Mouse (Mus musculus) layer of hippocampus, adult 2 months (tissue): Measurements from ENCODE around the gene Bid. TPM values are rescaled to one million over a fixed set of nuclear protein-coding genes. Genes with fewer than 3 reads are reported as not detected.
A peak's percentile ranks its signal among the peaks of the same experiment; 100 is the strongest.
"Not testable (repeated sequence)": the region's sequence is repeated elsewhere in the genome, so short reads cannot be mapped to it uniquely, and the experiment has no call there.

Experiments used
- DNase-seq, 2 experiments: peaks; one replicate each; pipeline ENCODE4 v3.0.0; 2022; ENCODE audit warnings: low spot score in 2 of 2
- H3K27ac ChIP-seq: fragments of 200-600 bp; 2 replicates; pipeline ENCODE4 v1.8.1; 2022
- H3K4me3 ChIP-seq: fragments of 200-600 bp; 2 replicates; pipeline ENCODE4 v1.8.1; 2022; ENCODE audit warnings: mild to moderate bottlenecking
- CTCF ChIP-seq: fragments of 200-600 bp; conservative IDR thresholded peaks from 2 replicates; pipeline ENCODE4 v1.8.1; 2022; ENCODE audit warnings: antibody characterized with exemption, mild to moderate bottlenecking, moderate library complexity
- total RNA-seq, 2 experiments: library from RNA; stranded (reverse); gene quantifications; 2 replicates each; pipeline ENCODE4 v1.2.3; 2021

Bid gene
- total RNA-seq, 2 experiments from 2014 or later = 15.3 to 15.5 TPM

DNA sequence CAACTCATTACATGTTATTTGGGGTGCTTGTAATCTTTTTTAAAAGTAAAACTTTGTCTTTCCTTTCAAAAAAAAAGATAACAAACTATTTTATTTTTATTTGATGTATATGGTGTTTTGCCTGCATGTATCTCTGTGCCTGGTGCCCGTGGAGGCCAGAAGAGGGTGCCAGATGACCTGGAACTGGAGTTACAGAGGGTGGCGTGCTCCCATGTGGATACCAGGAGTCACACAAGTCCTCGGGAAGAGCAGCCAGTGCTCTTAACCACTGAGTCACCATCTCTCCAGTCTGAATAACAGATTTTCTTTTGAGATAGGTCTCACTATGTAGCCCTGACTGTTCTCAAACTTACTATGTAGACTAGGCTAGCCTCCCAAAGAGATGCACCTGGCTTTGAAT is 7.2 kb downstream of the Bid start:
- TF ChIP-seq CTCF = no peak
- DNase-seq = no peak
- no peak overlapping the region for H3K27ac ChIP-seq
- no peak overlapping the region for H3K4me3 ChIP-seq

DNA sequence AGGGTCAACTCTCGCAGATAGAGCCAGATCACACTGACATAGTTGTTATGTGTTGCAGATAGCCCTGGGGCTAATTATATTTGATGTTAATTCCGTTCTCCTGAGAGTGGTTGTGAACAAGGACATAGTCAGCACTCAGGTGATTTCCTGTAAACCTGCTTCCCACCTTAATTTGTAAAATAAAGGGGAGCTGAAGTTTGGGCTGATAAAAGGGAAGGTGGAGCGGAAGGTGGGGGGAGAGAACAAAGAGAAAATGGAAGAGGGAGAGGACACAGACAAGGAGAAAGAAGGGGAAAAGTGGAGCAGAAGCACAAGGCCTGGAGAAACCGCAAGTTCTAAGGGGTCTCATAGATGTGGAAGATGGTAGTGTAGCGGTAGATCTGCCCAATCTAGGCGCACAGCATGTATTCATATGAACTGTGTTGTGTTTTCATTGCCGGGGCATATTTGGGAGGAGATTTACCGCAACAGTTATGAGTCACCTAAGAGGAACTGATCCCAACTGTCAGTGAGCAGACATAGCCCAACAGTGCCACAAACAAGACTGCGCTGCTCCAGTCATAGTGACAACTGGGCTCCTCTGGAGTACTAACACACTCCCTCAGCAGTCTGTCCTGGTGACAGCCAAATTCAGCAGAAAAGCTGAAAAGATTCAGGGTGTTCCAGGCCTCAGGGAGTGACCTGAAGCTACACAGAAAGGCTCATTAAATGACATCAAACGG is 8.6 kb downstream of the Bid start:
- H3K4me3 ChIP-seq, DNase-seq, H3K27ac ChIP-seq: not testable (repeated sequence)

- no peak for TF ChIP-seq CTCF
- DNase-seq = no peak
- H3K27ac ChIP-seq = no peak overlapping the region
- no peak overlapping the region for H3K4me3 ChIP-seq
Observed at GRCm38 (mm10) chr6:120906521-120906920, 10.1 kb downstream of the Bid start.

DNA sequence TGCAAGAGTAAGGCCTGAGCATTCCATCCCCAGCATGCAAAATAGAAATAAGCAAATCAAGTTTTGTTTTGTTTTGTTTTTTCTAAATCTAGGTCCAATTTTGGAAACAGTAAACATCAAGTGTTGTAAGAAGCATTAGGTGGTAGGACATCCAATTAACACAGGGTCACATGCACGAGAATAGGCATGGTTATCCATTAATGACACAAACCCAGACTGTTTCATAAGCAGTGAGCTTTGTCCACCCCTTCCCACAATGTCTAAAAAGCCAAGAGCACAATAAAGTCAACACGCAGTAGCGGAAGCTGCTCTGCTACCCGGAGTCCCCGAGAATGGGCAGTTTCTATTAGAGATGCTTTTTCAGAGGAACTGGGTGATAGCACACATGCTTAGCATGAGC is 11.5 kb downstream of the Bid start:
- H3K27ac ChIP-seq = no peak overlapping the region
- DNase-seq = no peak
- TF ChIP-seq CTCF = no peak
- no peak overlapping the region for H3K4me3 ChIP-seq

GRCm38 (mm10) chr6:120903961-120904360 is 12.7 kb downstream of the Bid start:
- DNase-seq = no peak
- Histone ChIP-seq H3K4me3 (no peak overlapping the region), H3K27ac (no peak overlapping the region)
- no peak for TF ChIP-seq CTCF

GRCm38 (mm10) chr6:120903450-120903912 is 13.2 kb downstream of the Bid start:
- H3K27ac ChIP-seq = no peak overlapping the region
- peak; percentile 73 for TF ChIP-seq CTCF
- no peak for DNase-seq
- no peak overlapping the region for H3K4me3 ChIP-seq

DNA sequence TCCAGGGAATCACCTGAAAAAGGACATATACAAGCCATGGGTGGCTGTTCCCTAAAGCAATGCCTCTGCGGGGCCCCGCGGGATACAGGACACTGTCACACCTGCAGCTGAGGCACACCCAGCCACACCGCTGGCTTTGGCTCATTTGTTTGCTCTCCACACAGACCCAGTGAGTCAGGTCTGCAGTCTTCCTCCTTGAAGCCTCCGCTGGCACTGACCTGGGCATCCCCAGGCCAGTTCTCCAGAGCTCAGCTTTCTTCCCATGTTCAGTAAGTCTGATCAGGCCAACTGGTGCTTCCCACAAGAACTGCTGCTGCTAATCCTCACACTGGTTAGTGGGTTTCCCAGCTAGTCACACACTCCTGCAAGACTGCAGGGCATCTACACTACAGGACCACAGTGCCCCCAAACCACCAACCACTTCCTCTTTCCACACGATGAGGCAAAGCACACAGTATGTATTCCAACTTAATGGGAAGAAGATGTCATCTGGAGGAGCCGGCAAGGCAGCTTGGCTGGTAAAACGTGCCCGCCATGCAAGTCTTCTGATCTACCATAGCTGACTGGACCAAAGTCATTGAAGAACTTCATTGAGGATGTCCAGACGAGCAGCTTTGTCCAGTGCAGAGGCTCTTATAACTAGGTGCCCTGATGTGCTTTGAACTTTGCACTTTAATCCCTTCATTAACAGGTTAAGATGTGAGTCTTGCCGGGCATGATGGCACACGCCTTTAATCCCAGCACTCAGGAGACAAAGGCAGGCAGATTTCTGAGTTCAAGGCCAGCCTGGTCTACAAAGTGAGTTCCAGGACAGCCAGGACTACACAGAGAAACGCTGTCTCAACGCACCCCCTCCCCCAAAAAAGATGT is 14.6 kb downstream of the Bid start:
- H3K4me3 ChIP-seq = no peak overlapping the region
- no peak overlapping the region for H3K27ac ChIP-seq
- no peak for TF ChIP-seq CTCF
- DNase-seq = no peak

DNA sequence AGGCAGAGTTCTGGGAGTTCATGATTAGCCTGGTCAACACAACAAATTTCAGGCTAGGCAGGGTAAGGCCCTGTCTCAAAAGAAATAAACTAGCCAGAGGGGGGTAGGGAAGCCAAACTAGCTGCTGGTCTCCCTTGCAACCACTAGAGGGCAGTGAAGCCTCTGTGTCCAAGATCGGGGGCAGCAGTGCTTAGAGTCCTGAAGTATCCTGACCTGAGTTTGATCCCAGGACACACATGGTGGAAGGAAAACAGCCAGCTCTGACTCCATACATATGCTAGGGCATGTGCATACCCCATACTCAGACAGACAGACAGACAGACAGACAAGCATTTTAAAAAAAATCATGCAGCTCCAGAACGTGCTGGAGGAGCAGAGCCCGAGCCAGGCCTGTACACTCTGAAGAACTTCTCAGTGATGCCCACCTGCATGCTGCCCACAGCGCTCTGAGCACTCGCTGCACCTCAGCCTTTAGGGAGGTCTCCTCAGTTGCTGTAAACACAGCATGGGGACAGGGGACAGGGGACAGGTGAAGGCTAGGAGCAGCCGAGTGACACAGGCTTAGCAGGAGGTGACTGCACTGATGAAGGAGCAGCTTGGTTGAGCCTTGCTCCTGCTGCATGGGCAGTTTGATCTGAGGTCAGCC is 18.3 kb downstream of the Bid start:
- peak; percentile 91 for TF ChIP-seq CTCF
- Histone ChIP-seq H3K4me3 (no peak overlapping the region), H3K27ac (no peak overlapping the region)
- DNase-seq = peak in 1 of 2 experiments; percentile 50

- Histone ChIP-seq H3K27ac (no peak overlapping the region), H3K4me3 (no peak overlapping the region)
- DNase-seq = no peak
- TF ChIP-seq CTCF = no peak
Observed at GRCm38 (mm10) chr6:120894524-120894923, 22.1 kb downstream of the Bid start.

GRCm38 (mm10) chr6:120894089-120894488 is 22.6 kb downstream of the Bid start:
- no peak for DNase-seq
- no peak for TF ChIP-seq CTCF
- Histone ChIP-seq H3K4me3 (no peak overlapping the region), H3K27ac (no peak overlapping the region)

- no peak for DNase-seq
- no peak overlapping the region for H3K4me3 ChIP-seq
- TF ChIP-seq CTCF = no peak
- H3K27ac ChIP-seq = no peak overlapping the region
Observed at GRCm38 (mm10) chr6:120886696-120887095, 30.0 kb downstream of the Bid start.

DNA sequence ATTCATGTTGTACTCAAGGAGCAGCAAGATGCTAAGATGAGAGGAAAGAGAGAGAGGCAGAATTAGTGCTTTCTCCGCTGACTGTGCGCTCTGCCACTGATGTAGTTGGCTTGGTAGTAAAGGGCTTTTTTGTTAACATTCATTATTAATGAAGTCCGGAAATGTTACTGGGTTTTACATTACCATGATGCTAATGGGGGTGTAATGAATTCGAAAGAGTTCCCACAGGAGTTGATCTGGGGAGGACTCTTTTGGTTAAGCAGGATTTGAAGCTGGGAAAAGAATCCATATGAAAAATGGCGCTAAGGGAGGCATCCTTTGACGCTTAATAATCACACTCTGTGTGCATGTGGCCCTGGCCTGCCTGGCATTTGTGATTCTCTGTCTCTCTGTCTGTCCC is 32.2 kb downstream of the Bid start:
- no peak for DNase-seq
- TF ChIP-seq CTCF = no peak
- Histone ChIP-seq H3K4me3 (no peak overlapping the region), H3K27ac (no peak overlapping the region)

DNA sequence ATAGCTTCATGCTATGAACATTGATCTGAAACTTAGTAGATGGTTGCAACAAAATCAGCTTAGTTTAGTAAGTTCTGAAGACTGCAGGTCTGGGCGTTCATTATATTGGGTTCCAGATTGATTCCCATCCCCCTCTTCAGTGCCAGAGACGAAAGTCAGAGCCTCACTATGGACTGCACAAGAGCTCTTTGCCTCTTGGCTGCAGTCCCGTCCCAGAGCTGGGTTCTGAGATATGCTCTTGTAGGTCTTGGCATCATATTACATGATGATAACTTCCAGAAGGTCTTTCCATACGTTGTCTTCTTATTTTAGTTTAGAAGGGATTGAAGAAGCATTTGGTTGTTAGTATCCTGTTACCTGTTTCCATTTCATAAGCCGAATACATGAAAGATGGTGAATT is 37.6 kb downstream of the Bid start:
- H3K4me3 ChIP-seq = no peak overlapping the region
- no peak for TF ChIP-seq CTCF
- no peak for DNase-seq
- no peak overlapping the region for H3K27ac ChIP-seq
